Mouse (Mus musculus) hindbrain, embryonic 11.5 days (tissue): ENCODE results near the gene Cep104. TPM values are rescaled to one million over a fixed set of nuclear protein-coding genes. Genes with fewer than 3 reads are reported as not detected.

Experiments
- ATAC-seq: fragments of 200-750 bp; cut with Nextera tagmentation; 2 replicates; pipeline ENCODE4 v1.8.0; 2017; ENCODE audit warnings: mild to moderate bottlenecking, moderate TSS enrichment, moderate library complexity; ENCODE audit not compliant: low FRiP score
- DNase-seq: peaks from one replicate; pipeline ENCODE4 v3.0.0-alpha.2; 2015; ENCODE audit warnings: low spot score
- H3K27ac ChIP-seq: fragments of 300-500 bp; sonication (generic); 2 replicates; pipeline ENCODE4 v1.5.1; 2014; ENCODE audit warnings: mild to moderate bottlenecking, low read depth, low read length
- H3K27me3 ChIP-seq: fragments of 300-500 bp; sonication (generic); 2 replicates; pipeline ENCODE4 v1.6.1; 2014; ENCODE audit warnings: mild to moderate bottlenecking, low read length, moderate library complexity, mixed read lengths; ENCODE audit not compliant: control insufficient read depth, insufficient read depth
- H3K36me3 ChIP-seq: fragments of 300-500 bp; sonication (generic); 2 replicates; pipeline ENCODE4 v1.6.1; 2014; ENCODE audit warnings: mild to moderate bottlenecking, low read length, moderate library complexity, mixed read lengths; ENCODE audit not compliant: control insufficient read depth, insufficient read depth
- H3K4me1 ChIP-seq: fragments of 300-500 bp; sonication (generic); replicated peaks from 2 replicates; pipeline ENCODE4 v1.6.1; 2014; ENCODE audit warnings: low read length, mixed read lengths; ENCODE audit not compliant: control insufficient read depth, insufficient read depth
- H3K4me2 ChIP-seq: fragments of 300-500 bp; sonication (generic); replicated peaks from 2 replicates; pipeline ENCODE4 v1.6.1; 2014; ENCODE audit warnings: mild to moderate bottlenecking, low read depth, low read length
- H3K4me3 ChIP-seq: fragments of 300-500 bp; sonication (generic); 2 replicates; pipeline ENCODE4 v1.5.1; 2014; ENCODE audit warnings: low read depth, low read length
- H3K9ac ChIP-seq: fragments of 300-500 bp; sonication (generic); 2 replicates; pipeline ENCODE4 v1.6.1; 2014; ENCODE audit warnings: low read depth, low read length
- H3K9me3 ChIP-seq: fragments of 300-500 bp; sonication (generic); 2 replicates; pipeline ENCODE4 v1.6.1; 2016; ENCODE audit warnings: low read length; ENCODE audit not compliant: control insufficient read depth
- WGBS: fragments of 180-500 bp; shearing (Covaris S2); extraction: QIAGEN DNeasy Blood & Tissue Kit; methylation state at CpG from one replicate; pipeline ENCODE4 v1.1.7; 2014; 5-methylcytosine and 5-hydroxymethylcytosine counted together
- polyA plus RNA-seq: library from polyadenylated mRNA; unstranded; fragments of >200 nt; fragmentation: Nextera tagmentation; extraction: Ambion mirVana; gene quantifications from 2 replicates; pipeline ENCODE4 v1.2.1, GENCODE M21; 2014

The Cep104 gene
- 16.8 and 19.7 TPM in 2 replicates for polyA plus RNA-seq

GRCm38 (mm10) chr4:153974431-153975291 lies at the start of gene Cep104, which contains the start of gene Dffb:
Gene Cep104, plus strand, starts transcription at chr4:153975194.
Gene Dffb, minus strand, starts transcription at chr4:153975126.
- Histone ChIP-seq H3K4me2 (peak within 1 kb of the TSS; percentile 59), H3K4me1 (no peaks in the 10 kb centered on the region; the same call in 1 of the 2 replicates), H3K27ac (peak within 1 kb of the TSS; percentile 76), H3K9me3 (no peaks in the 10 kb centered on the region), H3K4me3 (peak within 1 kb of the TSS; percentile 90), H3K36me3 (no peaks in the 10 kb centered on the region), H3K27me3 (no peaks in the 10 kb centered on the region), H3K9ac (peak within 1 kb of the TSS; percentile 90)
- DNase-seq (peak; percentile 96), ATAC-seq (peak; percentile 98)
- WGBS: 1% methylated on average over 68 of the region's 68 CpGs

DNA sequence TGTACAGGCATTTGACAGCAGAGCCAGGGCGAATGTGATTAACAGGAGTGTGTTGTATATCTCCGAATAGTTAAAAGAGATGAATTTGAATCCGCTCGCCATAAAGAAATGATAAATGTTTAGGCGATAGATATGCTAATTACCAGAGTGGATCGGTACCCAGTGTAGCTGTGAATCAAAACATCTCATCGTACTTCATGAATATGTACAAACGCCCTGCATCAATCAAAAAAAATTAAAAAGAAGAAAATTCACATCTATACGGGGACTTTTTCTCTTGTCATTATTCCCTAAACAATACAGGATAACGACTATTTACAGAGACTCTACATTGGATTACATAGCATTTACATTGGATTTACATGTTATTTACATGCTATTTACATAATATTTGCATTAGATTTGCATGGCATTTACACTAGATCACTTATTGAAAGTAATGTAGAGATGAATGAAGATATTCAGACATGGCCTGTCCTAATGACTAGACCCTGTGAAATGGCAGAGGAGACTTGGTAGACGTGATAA lies 46.2 kb upstream of the Cep104 start:
- Histone ChIP-seq H3K27ac (no peak overlapping the region), H3K4me3 (no peak overlapping the region), H3K9me3 (no peaks in the 10 kb centered on the region), H3K4me1 (no peaks in the 10 kb centered on the region), H3K27me3 (no peaks in the 10 kb centered on the region), H3K9ac (no peak overlapping the region), H3K4me2 (no peak overlapping the region), H3K36me3 (no peaks in the 10 kb centered on the region)
- 72% methylated on average over 11 of the region's 11 CpGs for WGBS
- no peak; the same call in 1 of the 2 replicates for ATAC-seq
- no peak for DNase-seq

DNA sequence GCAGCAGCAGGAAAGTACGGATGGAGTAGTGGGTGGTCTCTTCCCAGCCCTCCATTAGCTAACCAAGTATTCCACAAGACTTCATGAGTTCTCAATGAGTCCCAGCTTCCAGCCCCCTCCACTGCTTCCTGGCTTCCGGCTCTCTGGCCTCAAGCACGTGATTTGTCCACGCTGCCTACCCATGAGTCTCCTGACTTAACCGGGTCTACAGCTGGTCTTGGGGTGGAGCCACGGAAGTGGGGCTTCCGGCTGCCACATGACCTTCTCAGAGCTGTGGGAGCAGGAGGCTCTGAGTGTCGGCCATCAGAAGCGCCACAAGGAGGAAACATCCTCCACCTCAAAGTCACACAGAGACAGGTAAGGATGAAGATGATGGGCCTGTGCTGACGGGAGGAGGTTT lies 45.6 kb upstream of the Cep104 start:
- H3K4me3 ChIP-seq: no peak overlapping the region
- H3K9me3 ChIP-seq: no peaks in the 10 kb centered on the region
- H3K4me1 ChIP-seq: no peaks in the 10 kb centered on the region
- no peaks in the 10 kb centered on the region for H3K27me3 ChIP-seq
- DNase-seq (no peak), ATAC-seq (no peak)
- H3K9ac ChIP-seq: no peak overlapping the region
- no peak overlapping the region for H3K27ac ChIP-seq
- no peaks in the 10 kb centered on the region for H3K36me3 ChIP-seq
- H3K4me2 ChIP-seq: no peak overlapping the region
- 79% methylated on average over 10 of the region's 10 CpGs for WGBS

DNA sequence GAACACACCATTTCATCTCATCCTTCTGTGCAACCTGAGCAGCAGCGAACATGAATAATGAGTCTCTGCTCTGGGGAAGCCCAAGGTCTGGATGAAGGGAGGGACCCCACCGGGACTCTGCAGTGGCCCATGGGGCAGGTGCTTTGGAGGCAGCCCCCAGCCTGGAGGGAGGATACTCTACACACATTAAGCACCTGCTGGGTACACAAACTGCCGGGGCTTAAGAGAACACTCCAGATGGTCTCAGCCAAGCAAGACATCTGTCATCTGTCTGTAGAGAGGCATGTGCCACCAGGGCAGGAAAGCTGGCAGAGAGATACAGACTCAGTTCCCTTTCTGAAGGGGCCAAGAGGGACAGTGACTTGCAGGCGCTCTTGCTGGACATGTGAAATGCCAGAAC lies 45.1 kb upstream of the Cep104 start:
- H3K9me3 ChIP-seq: no peaks in the 10 kb centered on the region
- no peak overlapping the region for H3K4me2 ChIP-seq
- no peak overlapping the region for H3K9ac ChIP-seq
- no peaks in the 10 kb centered on the region for H3K36me3 ChIP-seq
- H3K4me1 ChIP-seq: no peaks in the 10 kb centered on the region
- no peak for ATAC-seq
- no peak overlapping the region for H3K4me3 ChIP-seq
- DNase-seq: no peak
- no peaks in the 10 kb centered on the region for H3K27me3 ChIP-seq
- H3K27ac ChIP-seq: no peak overlapping the region
- WGBS: 70% methylated on average over 4 of the region's 4 CpGs

GRCm38 (mm10) chr4:153943243-153943642 lies 31.8 kb upstream of the Cep104 start:
- Histone ChIP-seq H3K27ac (no peak overlapping the region), H3K36me3 (no peaks in the 10 kb centered on the region), H3K9me3 (no peaks in the 10 kb centered on the region), H3K4me3 (no peak overlapping the region), H3K4me1 (0 out of 2 replicates have a peak, but pooled peaks cover 2% of the 10 kb centered on the region), H3K9ac (no peak overlapping the region), H3K27me3 (no peaks in the 10 kb centered on the region; the same call in 1 of the 2 replicates), H3K4me2 (no peak overlapping the region)
- DNase-seq (peak; percentile 63), ATAC-seq (no peak)
- 61% methylated on average over 4 of the region's 4 CpGs for WGBS

- H3K27ac ChIP-seq: no peak overlapping the region
- H3K4me3 ChIP-seq: no peak overlapping the region
- WGBS: 57% methylated on average over 6 of the region's 6 CpGs
- ATAC-seq (no peak), DNase-seq (no peak)
- H3K9me3 ChIP-seq: no peaks in the 10 kb centered on the region
- no peaks in the 10 kb centered on the region for H3K36me3 ChIP-seq
- 0 out of 2 replicates have a peak, but pooled peaks cover 2% of the 10 kb centered on the region for H3K4me1 ChIP-seq
- no peak overlapping the region for H3K4me2 ChIP-seq
- no peaks in the 10 kb centered on the region; the same call in 1 of the 2 replicates for H3K27me3 ChIP-seq
- H3K9ac ChIP-seq: no peak overlapping the region
Observed at GRCm38 (mm10) chr4:153944261-153944660, 30.7 kb upstream of the Cep104 start.

- Histone ChIP-seq H3K4me3 (no peak overlapping the region), H3K4me1 (0 out of 2 replicates have a peak, but pooled peaks cover 2% of the 10 kb centered on the region), H3K27ac (no peak overlapping the region), H3K9ac (no peak overlapping the region), H3K9me3 (no peaks in the 10 kb centered on the region), H3K36me3 (no peaks in the 10 kb centered on the region), H3K4me2 (no peak overlapping the region), H3K27me3 (no peaks in the 10 kb centered on the region; the same call in 1 of the 2 replicates)
- ATAC-seq (no peak), DNase-seq (no peak)
- WGBS: 85% methylated on average over 6 of the region's 6 CpGs
Observed at GRCm38 (mm10) chr4:153945741-153946140, 29.3 kb upstream of the Cep104 start.

- Histone ChIP-seq H3K4me3 (no peak overlapping the region), H3K27ac (no peak overlapping the region), H3K4me2 (no peak overlapping the region), H3K9me3 (no peaks in the 10 kb centered on the region), H3K9ac (no peak overlapping the region), H3K36me3 (no peaks in the 10 kb centered on the region), H3K4me1 (0 out of 2 replicates have a peak, but pooled peaks cover 2% of the 10 kb centered on the region), H3K27me3 (no peaks in the 10 kb centered on the region; the same call in 1 of the 2 replicates)
- 75% methylated on average over 2 of the region's 2 CpGs for WGBS
- ATAC-seq (no peak), DNase-seq (no peak)
Observed at GRCm38 (mm10) chr4:153950372-153950771, 24.6 kb upstream of the Cep104 start.
